7 mouse cellular contexts compared by ENCODE assay signal in the genomic region with DNA sequence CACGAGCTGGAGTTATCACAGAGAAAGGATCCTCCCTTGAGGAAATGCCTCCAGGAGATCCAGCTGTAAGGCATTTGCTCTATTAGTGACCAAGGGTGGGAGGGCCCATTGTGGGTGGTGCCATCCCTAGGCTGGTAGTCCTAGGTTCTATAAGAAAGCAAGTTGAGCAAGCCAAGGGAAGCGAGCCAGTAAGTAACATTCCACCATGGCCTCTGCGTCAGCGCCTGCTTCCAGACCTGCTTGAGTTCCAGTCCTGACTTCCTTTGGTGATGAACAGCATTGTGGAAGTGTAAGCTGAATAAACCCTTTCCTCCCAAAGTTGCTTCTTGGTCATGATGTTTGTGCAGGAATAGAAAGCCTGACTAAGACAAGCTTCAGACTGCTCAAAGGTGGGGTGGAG.
A peak's percentile ranks its signal among the peaks of the same experiment; 100 is the strongest.
DNase-seq lines count a peak whose midpoint lies in the region; ATAC-seq and TF ChIP-seq lines count a peak whose summit lies in the region.
"Not testable (repeated sequence)": the region's sequence is repeated elsewhere in the genome, so short reads cannot be mapped to it uniquely, and the experiment has no call there.

No protein-coding gene starts in this region.

- not testable (repeated sequence) for H3K9ac ChIP-seq in limb, embryonic 15.5 days; lung, embryonic 15.5 days; lung, embryonic 16.5 days (ENCODE audit: low read length); lung, postnatal 0 days (replicated peaks; ENCODE audit: low read depth)

- H3K27ac ChIP-seq in limb, embryonic 15.5 days = peak overlapping the region; percentile 17; the same call in 1 of the 2 replicates
- H3K27ac ChIP-seq in lung, embryonic 15.5 days = peak overlapping the region; percentile 100
- peak overlapping the region; percentile 85 for H3K27ac ChIP-seq in lung, embryonic 16.5 days (ENCODE audit: low read length)
- peak overlapping the region; percentile 95 for H3K27ac ChIP-seq in lung, postnatal 0 days (ENCODE audit: low read length)

- not testable (repeated sequence) for TF ChIP-seq CTCF in lung, postnatal 0 days (IDR thresholded peaks at IDR 0.05)

- not testable (repeated sequence) for H3K4me2 ChIP-seq in limb, embryonic 15.5 days; lung, embryonic 15.5 days; lung, embryonic 16.5 days (ENCODE audit: low read depth, low read length); lung, postnatal 0 days (replicated peaks; ENCODE audit: low read depth, low read length)

- H3K9me3 ChIP-seq in limb, embryonic 15.5 days; lung, embryonic 15.5 days; lung, embryonic 16.5 days (ENCODE audit: control insufficient read depth, low read length); lung, postnatal 0 days (ENCODE audit: low read length): not testable (repeated sequence)

- not testable (repeated sequence) for ATAC-seq in limb, embryonic 15.5 days (ENCODE audit: insufficient number of reproducible peaks, low FRiP score, low TSS enrichment, low read depth); lung, embryonic 15.5 days (ENCODE audit: borderline replicate concordance, extremely low read depth, low FRiP score, low TSS enrichment); lung, embryonic 16.5 days (ENCODE audit: low read depth)
- ATAC-seq in lung, postnatal 0 days = peak; percentile 2; the same call in 1 of the 2 replicates

- not testable (repeated sequence) for TF ChIP-seq EP300 in lung, postnatal 0 days (IDR thresholded peaks at IDR 0.05)

- peaks cover 18% of the 10 kb centered on the region for H3K4me1 ChIP-seq in limb, embryonic 15.5 days
- H3K4me1 ChIP-seq in lung, embryonic 15.5 days = peaks cover 29% of the 10 kb centered on the region
- peaks cover 21% of the 10 kb centered on the region for H3K4me1 ChIP-seq in lung, embryonic 16.5 days (replicated peaks; ENCODE audit: control insufficient read depth, insufficient read depth, low read length)
- peaks cover 10% of the 10 kb centered on the region; the same call in 1 of the 2 replicates for H3K4me1 ChIP-seq in lung, postnatal 0 days (ENCODE audit: insufficient read depth, low read depth, low read length)

- 83% methylated on average over 4 of the region's 4 CpGs for WGBS in limb, embryonic 15.5 days
- WGBS in lung, embryonic 15.5 days = 67% methylated on average over 4 of the region's 4 CpGs
- 78% methylated on average over 4 of the region's 4 CpGs for WGBS in lung, embryonic 16.5 days
- WGBS in lung, postnatal 0 days = 57% methylated on average over 4 of the region's 4 CpGs

- not testable (repeated sequence) for H3K27me3 ChIP-seq in limb, embryonic 15.5 days; lung, embryonic 15.5 days; lung, embryonic 16.5 days (ENCODE audit: control insufficient read depth, insufficient read depth, low read depth, low read length); lung, postnatal 0 days (replicated peaks; ENCODE audit: insufficient read depth, low read length)

- DNase-seq in heart, adult 11 months = peak; percentile 72
- peak; percentile 30 to 59 for DNase-seq in lung, adult 18-20 months
- DNase-seq in lung, postnatal 0 days (ENCODE audit: low spot score) = not testable (repeated sequence)
- DNase-seq in lung, postnatal 36 days = peak; percentile 48

- H3K4me3 ChIP-seq in limb, embryonic 15.5 days; lung, embryonic 15.5 days; lung, embryonic 16.5 days (ENCODE audit: low read length); lung, postnatal 0 days (ENCODE audit: low read depth, low read length): not testable (repeated sequence)

- H3K36me3 ChIP-seq in limb, embryonic 15.5 days; lung, embryonic 15.5 days; lung, embryonic 16.5 days (ENCODE audit: control insufficient read depth, insufficient read depth, low read length); lung, postnatal 0 days (ENCODE audit: insufficient read depth, low read length): not testable (repeated sequence)

Comparison
In these comparisons a context has a peak if more than half of its experiments do, and no peak if none do; other contexts are left out.
1. H3K27ac ChIP-seq: peak in every context shown above with its lines; median percentile 100 in lung, embryonic 15.5 days; 95 in lung, postnatal 0 days; 85 in lung, embryonic 16.5 days; 17 in limb, embryonic 15.5 days.